Mouse (Mus musculus): ENCODE measurements around the gene Mtap. TPM values are rescaled to one million over a fixed set of nuclear protein-coding genes. Genes with fewer than 3 reads are reported as not detected.

Gene Mtap
- polyA plus RNA-seq, 1 experiment from 2014 or later = 49.1 TPM

GRCm38 (mm10) chr4:89102283-89102682 is 34.6 kb upstream of the Mtap start:
- no peak for DNase-seq (ENCODE audit: low spot score)
- 54% methylated on average over 2 of the region's 2 CpGs for WGBS
- no peak overlapping the region for H3K27ac ChIP-seq
- no peaks in the 10 kb centered on the region for H3K36me3 ChIP-seq (ENCODE audit: insufficient read depth, low read length)
- no peaks in the 10 kb centered on the region for H3K27me3 ChIP-seq (ENCODE audit: insufficient read depth, low read length)
- H3K9ac ChIP-seq (ENCODE audit: low read depth, low read length) = no peak overlapping the region
- TF ChIP-seq CTCF (IDR thresholded peaks at IDR 0.05; ENCODE audit: low read depth) = no peak
- H3K4me1 ChIP-seq (replicated peaks; ENCODE audit: insufficient read depth, low read length) = no peaks in the 10 kb centered on the region
- H3K4me3 ChIP-seq (replicated peaks; ENCODE audit: low read depth, low read length) = no peak overlapping the region
- H3K4me2 ChIP-seq (ENCODE audit: low read length) = no peak overlapping the region
- ATAC-seq (replicated peaks; ENCODE audit: low FRiP score, low read depth) = no peak
- H3K9me3 ChIP-seq (replicated peaks; ENCODE audit: low read length) = no peaks in the 10 kb centered on the region

GRCm38 (mm10) chr4:89105486-89105885 is 31.4 kb upstream of the Mtap start:
- DNase-seq (ENCODE audit: low spot score) = no peak
- Histone ChIP-seq H3K4me3 (replicated peaks; ENCODE audit: low read depth, low read length) (no peak overlapping the region), H3K36me3 (ENCODE audit: insufficient read depth, low read length) (no peaks in the 10 kb centered on the region), H3K27me3 (ENCODE audit: insufficient read depth, low read length) (no peaks in the 10 kb centered on the region), H3K9ac (ENCODE audit: low read depth, low read length) (no peak overlapping the region), H3K27ac (no peak overlapping the region), H3K4me1 (replicated peaks; ENCODE audit: insufficient read depth, low read length) (no peaks in the 10 kb centered on the region), H3K4me2 (ENCODE audit: low read length) (no peak overlapping the region), H3K9me3 (replicated peaks; ENCODE audit: low read length) (no peaks in the 10 kb centered on the region)
- TF ChIP-seq CTCF (IDR thresholded peaks at IDR 0.05; ENCODE audit: low read depth) = no peak
- ATAC-seq (replicated peaks; ENCODE audit: low FRiP score, low read depth) = no peak
- 43% methylated on average over 2 of the region's 2 CpGs for WGBS

- no peak for TF ChIP-seq CTCF (IDR thresholded peaks at IDR 0.05; ENCODE audit: low read depth)
- no peak overlapping the region for H3K4me3 ChIP-seq (replicated peaks; ENCODE audit: low read depth, low read length)
- WGBS = 70% methylated on average over 2 of the region's 2 CpGs
- no peaks in the 10 kb centered on the region for H3K27me3 ChIP-seq (ENCODE audit: insufficient read depth, low read length)
- no peak overlapping the region for H3K9ac ChIP-seq (ENCODE audit: low read depth, low read length)
- no peak for ATAC-seq (replicated peaks; ENCODE audit: low FRiP score, low read depth)
- no peak overlapping the region for H3K27ac ChIP-seq
- no peak for DNase-seq (ENCODE audit: low spot score)
- H3K36me3 ChIP-seq (ENCODE audit: insufficient read depth, low read length) = no peaks in the 10 kb centered on the region
- H3K4me1 ChIP-seq (replicated peaks; ENCODE audit: insufficient read depth, low read length) = no peaks in the 10 kb centered on the region
- no peaks in the 10 kb centered on the region for H3K9me3 ChIP-seq (replicated peaks; ENCODE audit: low read length)
- H3K4me2 ChIP-seq (ENCODE audit: low read length) = no peak overlapping the region
These were observed 30.4 kb upstream of the Mtap start for GRCm38 (mm10) chr4:89106505-89106904.

- H3K9me3 ChIP-seq (replicated peaks; ENCODE audit: low read length) = no peaks in the 10 kb centered on the region
- DNase-seq (ENCODE audit: low spot score) = no peak
- no peak overlapping the region for H3K9ac ChIP-seq (ENCODE audit: low read depth, low read length)
- H3K4me3 ChIP-seq (replicated peaks; ENCODE audit: low read depth, low read length) = no peak overlapping the region
- H3K36me3 ChIP-seq (ENCODE audit: insufficient read depth, low read length) = no peaks in the 10 kb centered on the region
- H3K4me1 ChIP-seq (replicated peaks; ENCODE audit: insufficient read depth, low read length) = no peaks in the 10 kb centered on the region
- WGBS = 90% methylated on average over 11 of the region's 11 CpGs
- no peak for ATAC-seq (replicated peaks; ENCODE audit: low FRiP score, low read depth)
- TF ChIP-seq CTCF (IDR thresholded peaks at IDR 0.05; ENCODE audit: low read depth) = no peak
- H3K4me2 ChIP-seq (ENCODE audit: low read length) = no peak overlapping the region
- H3K27ac ChIP-seq = no peak overlapping the region
- H3K27me3 ChIP-seq (ENCODE audit: insufficient read depth, low read length) = no peaks in the 10 kb centered on the region
These were observed 24.7 kb upstream of the Mtap start for GRCm38 (mm10) chr4:89112168-89112710.

GRCm38 (mm10) chr4:89112782-89113181 is 24.1 kb upstream of the Mtap start:
- Histone ChIP-seq H3K9ac (ENCODE audit: low read depth, low read length) (no peak overlapping the region), H3K4me1 (replicated peaks; ENCODE audit: insufficient read depth, low read length) (no peaks in the 10 kb centered on the region), H3K9me3 (replicated peaks; ENCODE audit: low read length) (no peaks in the 10 kb centered on the region), H3K4me2 (ENCODE audit: low read length) (no peak overlapping the region), H3K36me3 (ENCODE audit: insufficient read depth, low read length) (no peaks in the 10 kb centered on the region), H3K4me3 (replicated peaks; ENCODE audit: low read depth, low read length) (no peak overlapping the region), H3K27ac (no peak overlapping the region), H3K27me3 (ENCODE audit: insufficient read depth, low read length) (no peaks in the 10 kb centered on the region)
- 68% methylated on average over 4 of the region's 4 CpGs for WGBS
- DNase-seq (ENCODE audit: low spot score) (no peak), ATAC-seq (replicated peaks; ENCODE audit: low FRiP score, low read depth) (no peak)
- no peak for TF ChIP-seq CTCF (IDR thresholded peaks at IDR 0.05; ENCODE audit: low read depth)

- H3K9me3 ChIP-seq (replicated peaks; ENCODE audit: low read length) = no peaks in the 10 kb centered on the region
- H3K4me3 ChIP-seq (replicated peaks; ENCODE audit: low read depth, low read length) = no peak overlapping the region
- no peak overlapping the region for H3K27ac ChIP-seq
- H3K9ac ChIP-seq (ENCODE audit: low read depth, low read length) = no peak overlapping the region
- no peaks in the 10 kb centered on the region for H3K4me1 ChIP-seq (replicated peaks; ENCODE audit: insufficient read depth, low read length)
- H3K36me3 ChIP-seq (ENCODE audit: insufficient read depth, low read length) = no peaks in the 10 kb centered on the region
- no peak for TF ChIP-seq CTCF (IDR thresholded peaks at IDR 0.05; ENCODE audit: low read depth)
- ATAC-seq (replicated peaks; ENCODE audit: low FRiP score, low read depth) (no peak), DNase-seq (ENCODE audit: low spot score) (no peak)
- no peak overlapping the region for H3K4me2 ChIP-seq (ENCODE audit: low read length)
- H3K27me3 ChIP-seq (ENCODE audit: insufficient read depth, low read length) = no peaks in the 10 kb centered on the region; the same call in 1 of the 2 replicates
- 79% methylated on average over 2 of the region's 2 CpGs for WGBS
These were observed 20.9 kb upstream of the Mtap start for GRCm38 (mm10) chr4:89116006-89116405.

- Histone ChIP-seq H3K27ac (no peak overlapping the region), H3K4me1 (replicated peaks; ENCODE audit: insufficient read depth, low read length) (no peaks in the 10 kb centered on the region), H3K9ac (ENCODE audit: low read depth, low read length) (no peak overlapping the region), H3K27me3 (ENCODE audit: insufficient read depth, low read length) (no peaks in the 10 kb centered on the region; the same call in 1 of the 2 replicates), H3K4me2 (ENCODE audit: low read length) (no peak overlapping the region), H3K9me3 (replicated peaks; ENCODE audit: low read length) (no peaks in the 10 kb centered on the region), H3K4me3 (replicated peaks; ENCODE audit: low read depth, low read length) (no peak overlapping the region), H3K36me3 (ENCODE audit: insufficient read depth, low read length) (no peaks in the 10 kb centered on the region)
- no peak for TF ChIP-seq CTCF (IDR thresholded peaks at IDR 0.05; ENCODE audit: low read depth)
- DNase-seq (ENCODE audit: low spot score) = no peak
- no peak for ATAC-seq (replicated peaks; ENCODE audit: low FRiP score, low read depth)
These were observed 17.0 kb upstream of the Mtap start for GRCm38 (mm10) chr4:89119900-89120299.
